In genomic region chr4:139771125-139771631, GRCm38 (mm10) we compare ENCODE assay signal across 12 mouse cellular contexts.
DNase-seq lines count a peak whose midpoint lies in the region; ATAC-seq and TF ChIP-seq lines count a peak whose summit lies in the region.
"Had no signal": no experiment of that assay in that cellular context is flagged by ENCODE, and none has a peak within 500 bp of the region (broad histone marks: within the 10 kb centered on the region; RNA-seq: fewer than 3 reads in every experiment).

No protein-coding gene starts in this region.

- H3K27me3 ChIP-seq in heart, embryonic 11.5 days (ENCODE audit: control insufficient read depth, insufficient read depth, low read length): peaks cover 70% of the 10 kb centered on the region
- H3K27me3 ChIP-seq in embryonic facial prominence, embryonic 12.5 days: peaks cover 54% of the 10 kb centered on the region
- H3K27me3 ChIP-seq in hindbrain, postnatal 0 days (ENCODE audit: insufficient read depth, low read length): no peaks in the 10 kb centered on the region
- peaks cover 5% of the 10 kb centered on the region for H3K27me3 ChIP-seq in neural tube, embryonic 12.5 days (replicated peaks)
- peaks cover 82% of the 10 kb centered on the region for H3K27me3 ChIP-seq in liver, embryonic 12.5 days (replicated peaks)

- H3K9me3 ChIP-seq in heart, embryonic 11.5 days (replicated peaks; ENCODE audit: control insufficient read depth, low read length): no peaks in the 10 kb centered on the region
- H3K9me3 ChIP-seq in embryonic facial prominence, embryonic 12.5 days: no peaks in the 10 kb centered on the region
- H3K9me3 ChIP-seq in hindbrain, postnatal 0 days (ENCODE audit: low read length): no peaks in the 10 kb centered on the region
- H3K9me3 ChIP-seq in neural tube, embryonic 12.5 days: no peaks in the 10 kb centered on the region
- no peaks in the 10 kb centered on the region for H3K9me3 ChIP-seq in liver, embryonic 12.5 days (replicated peaks)
- H3K9me3 ChIP-seq: megakaryocyte, embryonic 14.5 days had no signal

- no peaks in the 10 kb centered on the region for H3K36me3 ChIP-seq in heart, embryonic 11.5 days (ENCODE audit: control insufficient read depth, insufficient read depth, low read length)
- H3K36me3 ChIP-seq in embryonic facial prominence, embryonic 12.5 days: no peaks in the 10 kb centered on the region
- H3K36me3 ChIP-seq in hindbrain, postnatal 0 days (ENCODE audit: insufficient read depth, low read length): no peaks in the 10 kb centered on the region
- H3K36me3 ChIP-seq in neural tube, embryonic 12.5 days: peaks cover 10% of the 10 kb centered on the region; the same call in 1 of the 2 replicates
- no peaks in the 10 kb centered on the region for H3K36me3 ChIP-seq in liver, embryonic 12.5 days

- no peak overlapping the region for H3K9ac ChIP-seq in heart, embryonic 11.5 days (ENCODE audit: low read depth, low read length)
- H3K9ac ChIP-seq in embryonic facial prominence, embryonic 12.5 days: no peak overlapping the region
- no peak overlapping the region for H3K9ac ChIP-seq in hindbrain, postnatal 0 days (replicated peaks; ENCODE audit: low read length)
- no peak overlapping the region; the same call in 1 of the 2 replicates for H3K9ac ChIP-seq in neural tube, embryonic 12.5 days
- no peak overlapping the region for H3K9ac ChIP-seq in liver, embryonic 12.5 days

- peaks cover 9% of the 10 kb centered on the region for H3K4me1 ChIP-seq in heart, embryonic 11.5 days (ENCODE audit: control insufficient read depth, insufficient read depth, low read length)
- H3K4me1 ChIP-seq in embryonic facial prominence, embryonic 12.5 days: peaks cover 14% of the 10 kb centered on the region
- H3K4me1 ChIP-seq in hindbrain, postnatal 0 days (ENCODE audit: insufficient read depth, low read length): 0 out of 2 replicates have a peak, but pooled peaks cover 7% of the 10 kb centered on the region
- H3K4me1 ChIP-seq in neural tube, embryonic 12.5 days: peaks cover 36% of the 10 kb centered on the region
- no peaks in the 10 kb centered on the region for H3K4me1 ChIP-seq in liver, embryonic 12.5 days
- H3K4me1 ChIP-seq: megakaryocyte, embryonic 14.5 days had no signal

- H3K27ac ChIP-seq in heart, embryonic 11.5 days (ENCODE audit: low read depth, low read length): no peak overlapping the region
- no peak overlapping the region for H3K27ac ChIP-seq in embryonic facial prominence, embryonic 12.5 days
- no peak overlapping the region for H3K27ac ChIP-seq in hindbrain, postnatal 0 days
- H3K27ac ChIP-seq in neural tube, embryonic 12.5 days: no peak overlapping the region; the same call in 1 of the 2 replicates
- H3K27ac ChIP-seq in liver, embryonic 12.5 days: no peak overlapping the region

- H3K4me3 ChIP-seq in heart, embryonic 11.5 days (ENCODE audit: low read depth, low read length): no peak overlapping the region
- H3K4me3 ChIP-seq in embryonic facial prominence, embryonic 12.5 days: no peak overlapping the region
- no peak overlapping the region for H3K4me3 ChIP-seq in hindbrain, postnatal 0 days (ENCODE audit: low read length)
- no peak overlapping the region for H3K4me3 ChIP-seq in neural tube, embryonic 12.5 days
- H3K4me3 ChIP-seq in liver, embryonic 12.5 days: no peak overlapping the region
- H3K4me3 ChIP-seq: megakaryocyte, embryonic 14.5 days had no signal

- H3K4me2 ChIP-seq in heart, embryonic 11.5 days: no peak overlapping the region
- no peak overlapping the region for H3K4me2 ChIP-seq in embryonic facial prominence, embryonic 12.5 days (replicated peaks)
- H3K4me2 ChIP-seq in hindbrain, postnatal 0 days (ENCODE audit: low read depth, low read length): no peak overlapping the region
- H3K4me2 ChIP-seq in neural tube, embryonic 12.5 days (replicated peaks): peak overlapping the region; percentile 33; the same call in 1 of the 2 replicates
- H3K4me2 ChIP-seq in liver, embryonic 12.5 days: no peak overlapping the region

- no peak for ATAC-seq in heart, embryonic 11.5 days (replicated peaks; ENCODE audit: insufficient number of reproducible peaks, low FRiP score, low TSS enrichment)
- ATAC-seq in embryonic facial prominence, embryonic 12.5 days (ENCODE audit: insufficient number of reproducible peaks, insufficient read depth, low FRiP score, low TSS enrichment): 0 out of 2 replicates have a peak, but pooled peaks have one; percentile 29
- ATAC-seq in hindbrain, postnatal 0 days: peak; percentile 59
- ATAC-seq in neural tube, embryonic 12.5 days (ENCODE audit: low FRiP score, low read depth): 0 out of 2 replicates have a peak, but pooled peaks have one; percentile 21
- ATAC-seq in liver, embryonic 12.5 days: no peak

- TF ChIP-seq CTCF in hindbrain, postnatal 0 days (IDR thresholded peaks at IDR 0.05; ENCODE audit: low read depth): no peak

- DNase-seq in heart, postnatal 4 days: peak; percentile 21
- peak; percentile 57 for DNase-seq in hindbrain, postnatal 0 days (ENCODE audit: low spot score)
- no peak for DNase-seq in frontal cortex, postnatal 10 days (ENCODE audit: low spot score in 2 of 2)
- no peak for DNase-seq in frontal cortex, postnatal 36 days (ENCODE audit: low spot score in 2 of 2)
- DNase-seq: cerebellum, adult 2 months; kidney, postnatal 4 days; right cerebral cortex, postnatal 14 days had no signal

- 19% methylated on average over 9 of the region's 9 CpGs for WGBS in heart, embryonic 11.5 days (ENCODE audit: insufficient replicate concordance)
- WGBS in embryonic facial prominence, embryonic 12.5 days: 13% methylated on average over 9 of the region's 9 CpGs
- WGBS in hindbrain, postnatal 0 days: 12% methylated on average over 8 of the region's 9 CpGs
- 2% methylated on average over 9 of the region's 9 CpGs for WGBS in neural tube, embryonic 12.5 days
- 16% methylated on average over 9 of the region's 9 CpGs for WGBS in liver, embryonic 12.5 days (ENCODE audit: insufficient replicate concordance)

Comparison
In these comparisons a context has a peak if more than half of its experiments do, and no peak if none do; other contexts are left out.
1. DNase-seq: peak in heart, postnatal 4 days (single experiment) and hindbrain, postnatal 0 days (single experiment); none in frontal cortex, postnatal 10 days (0 of 2) and frontal cortex, postnatal 36 days (0 of 2).
2. ATAC-seq: peak in embryonic facial prominence, embryonic 12.5 days (single experiment), hindbrain, postnatal 0 days (single experiment) and neural tube, embryonic 12.5 days (single experiment); none in heart, embryonic 11.5 days (single experiment) and liver, embryonic 12.5 days (single experiment).